Mouse (Mus musculus): ENCODE measurements around the gene Fam162a. TPM values are rescaled to one million over a fixed set of nuclear protein-coding genes. Genes with fewer than 3 reads are reported as not detected.
"Not testable (repeated sequence)": the region's sequence is repeated elsewhere in the genome, so short reads cannot be mapped to it uniquely, and the experiment has no call there.

Fam162a gene
- polyA plus RNA-seq, 1 experiment from 2014 or later = 731 TPM

GRCm38 (mm10) chr16:36057933-36058475 lies 13.4 kb downstream of the Fam162a start:
- Histone ChIP-seq H3K27ac (ENCODE audit: poor library complexity, severe bottlenecking) (peak overlapping the region; percentile 66), H3K4me2 (no peak overlapping the region), H3K4me3 (no peak overlapping the region), H3K9ac (0 out of 2 replicates have a peak overlapping the region, but pooled peaks have one; percentile 3), H3K4me1 (replicated peaks) (peaks cover 70% of the 10 kb centered on the region), H3K27me3 (replicated peaks) (no peaks in the 10 kb centered on the region), H3K36me3 (peaks cover 31% of the 10 kb centered on the region), H3K9me3 (replicated peaks) (no peaks in the 10 kb centered on the region)
- WGBS = 41% methylated on average over 8 of the region's 8 CpGs
- ATAC-seq (ENCODE audit: insufficient number of reproducible peaks, low FRiP score) = no peak

DNA sequence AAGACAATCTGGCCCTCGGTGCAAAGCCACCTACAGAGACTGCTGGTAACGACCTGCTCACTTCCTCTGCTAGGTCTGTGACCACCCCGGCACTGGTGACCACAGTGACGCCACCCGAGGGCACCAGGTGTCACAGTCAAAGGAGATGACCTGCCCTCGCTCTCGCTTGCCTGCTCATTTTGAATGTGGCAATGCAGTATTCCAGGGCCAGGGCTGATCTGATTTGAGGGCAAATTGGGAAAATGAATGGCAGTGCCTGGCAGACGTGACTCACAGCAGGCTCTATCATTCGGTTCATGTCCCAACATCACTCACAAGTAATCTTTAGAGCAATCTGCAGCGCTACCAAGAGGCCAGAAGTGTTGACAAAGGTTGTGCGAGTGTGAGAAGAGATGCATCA lies 15.0 kb downstream of the Fam162a start:
- 75% methylated on average over 11 of the region's 11 CpGs for WGBS
- no peak for ATAC-seq (ENCODE audit: insufficient number of reproducible peaks, low FRiP score)
- Histone ChIP-seq H3K27me3 (replicated peaks) (no peaks in the 10 kb centered on the region), H3K36me3 (peaks cover 36% of the 10 kb centered on the region), H3K9me3 (replicated peaks) (no peaks in the 10 kb centered on the region), H3K9ac (no peak overlapping the region), H3K4me2 (no peak overlapping the region), H3K4me3 (no peak overlapping the region), H3K4me1 (replicated peaks) (peaks cover 65% of the 10 kb centered on the region), H3K27ac (ENCODE audit: poor library complexity, severe bottlenecking) (no peak overlapping the region)

- no peak overlapping the region for H3K4me2 ChIP-seq
- ATAC-seq (ENCODE audit: insufficient number of reproducible peaks, low FRiP score) = no peak
- H3K9ac ChIP-seq = no peak overlapping the region
- H3K27me3 ChIP-seq (replicated peaks) = no peaks in the 10 kb centered on the region
- no peaks in the 10 kb centered on the region for H3K9me3 ChIP-seq (replicated peaks)
- peaks cover 43% of the 10 kb centered on the region for H3K36me3 ChIP-seq
- peaks cover 56% of the 10 kb centered on the region for H3K4me1 ChIP-seq (replicated peaks)
- WGBS = 92% methylated on average over 8 of the region's 8 CpGs
- H3K4me3 ChIP-seq = no peak overlapping the region
- H3K27ac ChIP-seq (ENCODE audit: poor library complexity, severe bottlenecking) = peak overlapping the region; percentile 67
These were observed 16.5 kb downstream of the Fam162a start for GRCm38 (mm10) chr16:36054920-36055319.

GRCm38 (mm10) chr16:36053524-36054275 lies 17.7 kb downstream of the Fam162a start:
- Histone ChIP-seq H3K27ac (ENCODE audit: poor library complexity, severe bottlenecking) (peak overlapping the region; percentile 89), H3K4me2 (no peak overlapping the region), H3K36me3 (peaks cover 55% of the 10 kb centered on the region), H3K4me1 (replicated peaks) (peaks cover 45% of the 10 kb centered on the region), H3K4me3 (no peak overlapping the region), H3K9ac (no peak overlapping the region), H3K9me3 (replicated peaks) (no peaks in the 10 kb centered on the region), H3K27me3 (replicated peaks) (no peaks in the 10 kb centered on the region)
- WGBS = 28% methylated on average over 6 of the region's 6 CpGs
- peak; percentile 72 for ATAC-seq (ENCODE audit: insufficient number of reproducible peaks, low FRiP score)

DNA sequence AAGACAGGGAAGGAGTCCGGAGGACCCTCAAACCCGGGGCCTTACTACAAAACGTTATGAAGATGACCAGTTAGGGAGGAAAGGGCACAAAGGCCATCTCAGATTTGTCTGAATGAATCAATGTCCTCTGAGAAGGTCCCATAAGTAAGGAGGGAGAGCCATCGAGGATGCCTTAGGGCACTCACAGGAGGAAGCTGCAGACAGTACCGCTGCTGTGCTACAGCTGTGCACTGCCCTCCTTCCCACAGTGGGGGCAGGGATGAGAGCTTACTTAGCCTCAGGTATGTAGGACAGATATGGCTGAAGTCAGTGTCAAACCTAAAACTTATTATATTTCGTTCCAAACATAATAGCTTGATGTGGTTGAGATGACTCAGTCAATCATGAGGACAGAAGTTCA lies 19.9 kb downstream of the Fam162a start:
- Histone ChIP-seq H3K27ac (ENCODE audit: poor library complexity, severe bottlenecking) (no peak overlapping the region), H3K9me3 (replicated peaks) (no peaks in the 10 kb centered on the region)
- 86% methylated on average over 6 of the region's 6 CpGs for WGBS

GRCm38 (mm10) chr16:36047538-36047937 lies 23.9 kb downstream of the Fam162a start:
- Histone ChIP-seq H3K9ac (no peak overlapping the region), H3K27me3 (replicated peaks) (no peaks in the 10 kb centered on the region), H3K9me3 (replicated peaks) (no peaks in the 10 kb centered on the region), H3K4me2 (no peak overlapping the region), H3K27ac (ENCODE audit: poor library complexity, severe bottlenecking) (no peak overlapping the region), H3K36me3 (peaks cover 93% of the 10 kb centered on the region), H3K4me3 (no peak overlapping the region), H3K4me1 (replicated peaks) (peaks cover 20% of the 10 kb centered on the region)
- ATAC-seq (ENCODE audit: insufficient number of reproducible peaks, low FRiP score) = no peak
- WGBS = 88% methylated on average over 4 of the region's 4 CpGs

More for the DNA sequence above, 19.9 kb downstream of the Fam162a start:
- Histone ChIP-seq H3K27me3 (replicated peaks) (no peaks in the 10 kb centered on the region), H3K4me1 (replicated peaks) (peaks cover 30% of the 10 kb centered on the region), H3K36me3 (peaks cover 71% of the 10 kb centered on the region), H3K9ac (no peak overlapping the region), H3K4me3 (no peak overlapping the region), H3K4me2 (no peak overlapping the region)
- no peak for ATAC-seq (ENCODE audit: insufficient number of reproducible peaks, low FRiP score)

- Histone ChIP-seq H3K4me1 (replicated peaks) (peaks cover 29% of the 10 kb centered on the region), H3K36me3 (peaks cover 60% of the 10 kb centered on the region), H3K4me3 (no peak overlapping the region), H3K9me3 (replicated peaks) (no peaks in the 10 kb centered on the region), H3K9ac (no peak overlapping the region), H3K27me3 (replicated peaks) (no peaks in the 10 kb centered on the region), H3K27ac (ENCODE audit: poor library complexity, severe bottlenecking) (no peak overlapping the region), H3K4me2 (no peak overlapping the region)
- WGBS = 88% methylated on average over 4 of the region's 4 CpGs
- ATAC-seq (ENCODE audit: insufficient number of reproducible peaks, low FRiP score) = no peak
These were observed 27.4 kb downstream of the Fam162a start for GRCm38 (mm10) chr16:36043964-36044363.

- Histone ChIP-seq H3K36me3 (peaks cover 51% of the 10 kb centered on the region), H3K27ac (ENCODE audit: poor library complexity, severe bottlenecking) (peak overlapping the region; percentile 34; the same call in 1 of the 2 replicates), H3K9ac (no peak overlapping the region), H3K4me3 (no peak overlapping the region), H3K4me2 (no peak overlapping the region), H3K9me3 (replicated peaks) (no peaks in the 10 kb centered on the region), H3K27me3 (replicated peaks) (no peaks in the 10 kb centered on the region), H3K4me1 (replicated peaks) (peaks cover 29% of the 10 kb centered on the region)
- WGBS = 49% methylated on average over 10 of the region's 10 CpGs
- ATAC-seq (ENCODE audit: insufficient number of reproducible peaks, low FRiP score) = no peak
These were observed 28.3 kb downstream of the Fam162a start for GRCm38 (mm10) chr16:36043073-36043472.

DNA sequence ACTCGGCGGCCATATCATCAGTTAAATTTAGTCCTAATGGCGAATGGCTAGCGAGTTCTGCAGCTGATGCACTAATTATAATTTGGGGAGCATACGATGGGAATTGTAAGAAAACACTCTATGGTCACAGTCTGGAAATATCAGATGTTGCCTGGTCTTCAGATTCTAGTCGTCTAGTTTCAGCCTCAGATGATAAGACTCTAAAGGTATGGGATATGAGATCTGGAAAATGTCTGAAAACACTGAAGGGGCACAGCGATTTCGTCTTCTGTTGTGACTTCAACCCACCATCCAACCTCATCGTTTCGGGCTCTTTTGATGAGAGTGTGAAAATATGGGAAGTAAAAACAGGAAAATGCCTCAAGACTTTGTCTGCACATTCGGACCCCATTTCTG lies 29.8 kb downstream of the Fam162a start:
- 21% methylated on average over 11 of the region's 11 CpGs for WGBS
- no peak for ATAC-seq (ENCODE audit: insufficient number of reproducible peaks, low FRiP score)

DNA sequence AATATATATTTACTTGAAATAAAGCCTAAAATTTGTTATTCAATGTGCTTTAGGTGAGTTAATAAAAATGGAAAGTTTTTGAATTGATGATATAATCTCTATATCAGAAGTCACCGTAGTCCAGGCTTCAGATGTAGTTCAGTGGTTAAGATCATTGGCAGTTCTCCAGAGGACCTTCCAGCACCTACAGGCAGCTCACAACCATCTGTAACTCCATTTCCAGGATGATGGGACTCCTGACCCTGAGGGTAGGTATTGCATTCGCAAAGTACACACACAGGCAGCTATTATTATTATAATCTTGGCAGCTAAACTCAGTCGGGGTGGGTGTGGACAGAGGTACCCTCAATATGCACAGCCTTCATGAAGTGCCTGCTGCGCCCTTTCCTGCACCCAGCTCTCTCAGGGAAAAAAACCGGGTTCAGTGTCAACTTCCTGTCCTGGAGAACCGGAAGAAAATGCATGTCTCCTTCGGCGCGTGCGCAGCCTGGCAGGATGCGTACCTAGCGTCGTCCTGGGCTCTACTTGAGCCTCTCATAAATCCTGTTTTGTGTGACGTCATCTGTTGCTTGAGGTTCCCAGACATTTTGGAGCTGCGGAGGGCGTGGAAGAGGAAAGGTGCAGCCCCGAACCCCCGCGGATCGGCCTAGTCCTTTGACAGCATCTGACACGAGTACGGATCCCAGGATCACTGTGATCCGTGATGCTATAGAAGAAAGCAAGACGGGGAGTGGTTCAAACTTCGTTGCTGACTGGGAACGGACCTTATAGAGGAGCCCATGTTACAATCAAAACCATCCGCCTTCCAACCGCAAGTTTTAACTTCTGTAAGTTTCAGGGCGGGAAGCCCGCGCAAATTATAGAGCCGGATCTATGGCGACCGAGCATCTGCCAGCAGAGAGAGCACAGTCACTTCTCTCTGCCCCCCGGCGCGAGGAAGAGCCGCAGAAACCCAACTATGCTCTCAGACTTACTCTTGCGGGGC lies 30.5 kb downstream of the Fam162a start, which contains the start of gene Wdr5b:
Wdr5b (plus strand) TSS at position 551 of the 985 bp plus-strand sequence.
- Histone ChIP-seq H3K9ac (peak within 1 kb of the TSS; percentile 83), H3K9me3 (replicated peaks) (no peaks in the 10 kb centered on the region), H3K4me1 (replicated peaks) (peaks cover 29% of the 10 kb centered on the region), H3K27ac (ENCODE audit: poor library complexity, severe bottlenecking) (peak within 1 kb of the TSS; percentile 92), H3K4me2 (peak within 1 kb of the TSS; percentile 83), H3K27me3 (replicated peaks) (no peaks in the 10 kb centered on the region), H3K36me3 (peaks cover 36% of the 10 kb centered on the region), H3K4me3 (peak within 1 kb of the TSS; percentile 77)
- peak; percentile 90 for ATAC-seq (ENCODE audit: insufficient number of reproducible peaks, low FRiP score)
- WGBS = 2% methylated on average over 39 of the region's 39 CpGs

More for the DNA sequence above, 29.8 kb downstream of the Fam162a start:
- H3K27ac ChIP-seq (ENCODE audit: poor library complexity, severe bottlenecking) = peak overlapping the region; percentile 92
- peak overlapping the region; percentile 77 for H3K4me3 ChIP-seq
- H3K9me3 ChIP-seq (replicated peaks) = no peaks in the 10 kb centered on the region
- no peaks in the 10 kb centered on the region for H3K27me3 ChIP-seq (replicated peaks)
- H3K4me1 ChIP-seq (replicated peaks) = peaks cover 29% of the 10 kb centered on the region
- peak overlapping the region; percentile 83 for H3K4me2 ChIP-seq
- H3K9ac ChIP-seq = peak overlapping the region; percentile 83
- peaks cover 41% of the 10 kb centered on the region for H3K36me3 ChIP-seq

DNA sequence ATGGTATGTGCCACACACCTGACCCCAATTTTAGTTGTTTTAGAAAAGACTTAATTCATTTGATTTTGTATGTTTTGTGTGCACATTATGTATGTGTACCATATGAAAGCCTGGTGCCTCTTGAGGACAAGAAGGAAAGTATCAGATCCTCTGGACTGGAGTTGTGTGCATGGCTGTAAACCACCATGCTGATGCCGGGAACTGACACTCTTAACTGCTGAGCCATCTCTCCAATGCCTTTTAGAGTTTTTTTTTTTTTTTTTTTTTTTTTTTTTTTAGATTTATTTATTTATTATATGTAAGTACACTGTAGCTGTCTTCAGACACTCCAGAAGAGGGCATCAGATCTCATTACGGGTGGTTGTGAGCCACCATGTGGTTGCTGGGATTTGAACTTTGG lies 43.3 kb downstream of the Fam162a start:
- H3K36me3 ChIP-seq = peaks cover 36% of the 10 kb centered on the region
- not testable (repeated sequence) for H3K27me3 ChIP-seq (replicated peaks); ATAC-seq (ENCODE audit: insufficient number of reproducible peaks, low FRiP score); H3K4me1 ChIP-seq (replicated peaks); H3K4me2 ChIP-seq; H3K4me3 ChIP-seq; H3K9me3 ChIP-seq (replicated peaks); H3K27ac ChIP-seq (ENCODE audit: poor library complexity, severe bottlenecking); H3K9ac ChIP-seq
- WGBS = 90% methylated on average over 2 of the region's 2 CpGs
